Mouse (Mus musculus) c-Kit-positive CD71-positive TER-119-negative erythroid progenitor cells, embryonic 14.5 days (primary cell): ENCODE measurements around the gene Szrd1.
A peak's percentile ranks its signal among the peaks of the same experiment; 100 is the strongest.
"Not testable (repeated sequence)": the region's sequence is repeated elsewhere in the genome, so short reads cannot be mapped to it uniquely, and the experiment has no call there.

Source experiments
- DNase-seq: peaks from one replicate; pipeline ENCODE4 v3.0.0-alpha.2; 2013; ENCODE audit warnings: low read depth

Szrd1 gene

GRCm38 (mm10) chr4:141147112-141148008 lies 7.8 kb upstream of the Szrd1 start, which contains the start of gene Fbxo42:
Fbxo42 (plus strand) TSS chr4:141147913.
- peak; percentile 81 for DNase-seq

- DNase-seq, result no peak
Observed at GRCm38 (mm10) chr4:141146491-141147033, 7.0 kb upstream of the Szrd1 start.

GRCm38 (mm10) chr4:141145124-141145523 lies 5.5 kb upstream of the Szrd1 start:
- not testable (repeated sequence) for DNase-seq

GRCm38 (mm10) chr4:141142285-141142811 lies 2.8 kb upstream of the Szrd1 start:
- DNase-seq, result peak; percentile 69

GRCm38 (mm10) chr4:141140967-141141366 lies 1.4 kb upstream of the Szrd1 start:
- no peak for DNase-seq

GRCm38 (mm10) chr4:141140354-141140753 lies 779 bp upstream of the Szrd1 start:
- not testable (repeated sequence) for DNase-seq

- peak; percentile 49 for DNase-seq
Observed at GRCm38 (mm10) chr4:141138425-141139115, 1.0 kb downstream of the Szrd1 start.

- DNase-seq, result not testable (repeated sequence)
Observed at GRCm38 (mm10) chr4:141137740-141138139, 1.8 kb downstream of the Szrd1 start.

- DNase-seq, result no peak
Observed at GRCm38 (mm10) chr4:141136126-141136525, 3.4 kb downstream of the Szrd1 start.

GRCm38 (mm10) chr4:141134751-141135530 lies 4.6 kb downstream of the Szrd1 start:
- DNase-seq, result no peak

GRCm38 (mm10) chr4:141134031-141134441 lies 5.5 kb downstream of the Szrd1 start:
- no peak for DNase-seq

GRCm38 (mm10) chr4:141133227-141133626 lies 6.3 kb downstream of the Szrd1 start:
- DNase-seq, result no peak

GRCm38 (mm10) chr4:141132191-141132590 lies 7.4 kb downstream of the Szrd1 start:
- no peak for DNase-seq

GRCm38 (mm10) chr4:141131531-141132061 lies 8.0 kb downstream of the Szrd1 start:
- DNase-seq, result no peak

GRCm38 (mm10) chr4:141130704-141131342 lies 8.8 kb downstream of the Szrd1 start:
- no peak for DNase-seq

- DNase-seq, result no peak
Observed at GRCm38 (mm10) chr4:141129190-141129710, 10.3 kb downstream of the Szrd1 start.

GRCm38 (mm10) chr4:141123065-141123464 lies 16.5 kb downstream of the Szrd1 start:
- no peak for DNase-seq

- DNase-seq, result no peak
Observed at GRCm38 (mm10) chr4:141122663-141123062, 16.9 kb downstream of the Szrd1 start.

- no peak for DNase-seq
Observed at GRCm38 (mm10) chr4:141120700-141121099, 18.9 kb downstream of the Szrd1 start.

- no peak for DNase-seq
Observed at GRCm38 (mm10) chr4:141118691-141119090, 20.9 kb downstream of the Szrd1 start.

- DNase-seq, result no peak
Observed at GRCm38 (mm10) chr4:141115398-141115797, 24.2 kb downstream of the Szrd1 start.
